Mouse (Mus musculus) kidney, adult 8-10 months (tissue): ENCODE measurements at regions not wholly inside any gene's neighbourhood (a gene's known extent, or its start where the extent isn't known, plus 50 kb on each side); places are given as distances from the start of the nearest gene placed in this dataset.

Source experiments
- DNase-seq, 2 experiments: peaks; one replicate each; pipeline ENCODE4 v3.0.0; 2022

DNA sequence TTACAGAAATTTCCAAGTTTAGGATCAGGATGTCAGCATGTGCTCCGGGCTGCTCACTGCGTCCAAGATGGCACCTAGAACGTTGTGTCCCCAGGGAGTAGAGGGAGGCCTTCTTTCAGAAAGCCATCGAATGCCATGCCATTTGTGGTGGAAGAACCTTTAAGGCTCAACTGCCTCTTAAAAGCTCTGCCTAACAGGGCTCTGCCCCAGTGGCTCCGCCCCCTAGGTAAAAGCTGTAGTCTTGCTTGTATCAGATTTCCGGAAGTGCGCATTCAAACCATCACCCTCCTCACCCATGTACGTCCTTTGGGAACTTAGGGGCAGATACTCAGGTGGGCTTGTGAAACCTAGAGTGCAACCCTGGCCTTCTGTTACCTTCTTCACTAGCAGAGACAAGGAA, 54.0 kb upstream of the Psmd7 start:
- no peak for DNase-seq

DNA sequence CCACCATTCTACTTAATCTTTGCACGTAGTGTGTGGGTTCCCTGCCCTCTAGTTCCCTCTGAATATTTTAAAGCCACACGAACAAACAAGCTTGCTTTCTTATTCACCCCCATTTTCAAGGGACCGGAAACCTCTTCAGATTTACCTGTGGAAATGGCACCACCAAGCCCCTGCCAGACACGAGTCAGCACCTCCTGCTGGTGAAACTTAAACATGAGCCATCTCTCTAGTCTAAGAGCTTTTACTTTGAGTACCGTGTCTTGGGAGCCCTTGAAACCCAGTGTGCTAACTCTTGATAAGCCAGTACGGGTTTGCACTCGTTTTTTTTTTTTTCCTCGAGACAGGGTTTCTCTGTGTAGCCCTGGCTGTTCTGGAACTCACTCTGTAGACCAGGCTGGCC, 59.7 kb upstream of the Psmd7 start:
- no peak for DNase-seq

- DNase-seq: no peak
Measured at GRCm38 (mm10) chr8:107650306-107650705, 62.0 kb upstream of the Psmd7 start.

GRCm38 (mm10) chr8:107651424-107651823, 63.2 kb upstream of the Psmd7 start:
- DNase-seq: no peak

GRCm38 (mm10) chr8:107652226-107652625, 64.0 kb upstream of the Psmd7 start:
- no peak for DNase-seq

DNA sequence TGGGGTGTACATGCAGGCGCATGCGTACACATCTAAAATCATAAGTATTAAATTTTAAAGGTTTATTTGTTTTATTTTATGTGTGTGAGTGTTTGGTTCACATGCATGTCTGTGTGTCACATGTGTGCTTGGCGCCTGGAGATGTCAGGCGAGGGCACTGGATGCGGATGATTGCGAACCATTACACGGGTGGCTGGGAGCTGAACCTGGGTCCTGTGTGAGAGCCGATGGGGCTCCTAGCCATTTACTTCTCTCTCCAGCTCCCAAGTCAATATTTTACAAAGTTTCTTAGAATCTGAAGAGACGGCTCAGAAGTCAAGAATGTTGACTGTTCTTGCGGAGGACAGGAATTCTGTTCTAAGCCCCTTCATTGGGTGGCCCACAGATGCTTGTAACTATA, 65.4 kb upstream of the Psmd7 start:
- DNase-seq: no peak

GRCm38 (mm10) chr8:107656622-107657021, 68.4 kb upstream of the Psmd7 start:
- DNase-seq: no peak

GRCm38 (mm10) chr8:107657741-107658140, 69.5 kb upstream of the Psmd7 start:
- DNase-seq: no peak

- DNase-seq: no peak
Measured at GRCm38 (mm10) chr8:107658386-107658785, 70.1 kb upstream of the Psmd7 start.

- no peak for DNase-seq
Measured at GRCm38 (mm10) chr8:107660624-107661023, 72.4 kb upstream of the Psmd7 start.

GRCm38 (mm10) chr8:107669608-107670007, 81.3 kb upstream of the Psmd7 start:
- no peak for DNase-seq

GRCm38 (mm10) chr8:107671471-107671870, 83.2 kb upstream of the Psmd7 start:
- DNase-seq: no peak

DNA sequence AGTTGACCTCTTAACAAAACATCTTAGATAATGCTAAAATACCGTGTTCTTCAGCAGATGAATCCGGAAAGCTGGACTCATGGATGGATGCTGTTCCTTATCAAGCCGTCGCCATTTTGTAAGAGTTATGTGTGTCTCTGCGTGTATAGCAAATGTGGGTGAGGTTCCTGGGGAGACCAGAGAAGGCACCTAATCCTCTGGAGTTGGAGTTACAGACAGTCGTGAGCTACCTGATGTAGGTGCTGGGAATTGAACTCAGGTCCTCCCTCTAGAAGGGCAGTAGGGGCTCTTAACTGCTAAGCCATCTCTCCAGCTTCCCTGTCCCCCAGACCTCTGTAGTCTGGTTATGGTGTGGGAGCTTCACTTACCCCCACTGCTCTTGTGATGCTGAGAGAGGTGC, 84.4 kb upstream of the Psmd7 start:
- DNase-seq: no peak

- DNase-seq: no peak
Measured at GRCm38 (mm10) chr8:107682066-107682465, 93.8 kb upstream of the Psmd7 start.

GRCm38 (mm10) chr8:107684721-107685691, 96.7 kb upstream of the Psmd7 start:
- peak in 1 of 2 experiments; percentile 14 for DNase-seq

- DNase-seq: no peak
Measured at GRCm38 (mm10) chr8:107686936-107687335, 98.7 kb upstream of the Psmd7 start.

DNA sequence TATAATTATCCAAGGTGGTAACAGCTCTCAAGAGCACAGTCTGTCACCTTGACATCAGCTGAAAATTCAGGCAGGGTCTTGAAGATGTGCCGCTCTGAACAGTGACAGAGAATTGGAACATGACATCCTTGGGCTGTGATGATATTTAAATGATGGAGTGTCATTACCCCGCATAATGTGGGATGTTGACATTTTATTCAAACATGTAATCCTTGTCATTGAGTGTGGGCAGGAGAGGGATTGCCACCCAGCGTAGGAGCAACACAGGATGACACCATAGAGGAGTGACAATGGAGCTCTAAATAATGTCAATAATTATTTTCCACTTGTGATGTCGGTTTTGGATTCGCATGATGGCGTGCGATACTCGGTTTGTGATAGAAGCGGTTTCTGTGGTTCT, 99.3 kb upstream of the Psmd7 start:
- no peak for DNase-seq

GRCm38 (mm10) chr8:107689020-107689419, 100.8 kb upstream of the Psmd7 start:
- no peak for DNase-seq

DNA sequence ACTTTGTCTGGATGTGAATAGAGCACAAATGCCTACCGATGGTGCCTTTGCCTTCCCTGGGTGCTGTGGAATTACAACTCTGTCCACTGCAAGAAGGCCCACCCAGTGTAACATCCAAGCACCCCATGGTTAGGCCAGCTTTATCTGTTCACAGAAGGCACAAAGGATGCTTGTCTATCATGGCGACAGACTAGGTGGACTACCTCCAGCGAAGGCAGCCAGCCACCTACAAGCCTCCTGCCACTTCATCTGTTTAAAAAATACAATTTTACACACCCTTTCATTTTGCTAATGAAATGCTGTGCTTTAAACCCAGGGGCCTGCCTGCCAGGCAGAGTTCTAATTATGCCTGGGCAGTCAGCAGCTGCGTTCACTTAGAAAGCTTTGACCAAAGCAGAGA, 103.0 kb upstream of the Psmd7 start:
- DNase-seq: no peak

GRCm38 (mm10) chr8:107696384-107697346, 108.4 kb upstream of the Psmd7 start:
- no peak for DNase-seq

DNA sequence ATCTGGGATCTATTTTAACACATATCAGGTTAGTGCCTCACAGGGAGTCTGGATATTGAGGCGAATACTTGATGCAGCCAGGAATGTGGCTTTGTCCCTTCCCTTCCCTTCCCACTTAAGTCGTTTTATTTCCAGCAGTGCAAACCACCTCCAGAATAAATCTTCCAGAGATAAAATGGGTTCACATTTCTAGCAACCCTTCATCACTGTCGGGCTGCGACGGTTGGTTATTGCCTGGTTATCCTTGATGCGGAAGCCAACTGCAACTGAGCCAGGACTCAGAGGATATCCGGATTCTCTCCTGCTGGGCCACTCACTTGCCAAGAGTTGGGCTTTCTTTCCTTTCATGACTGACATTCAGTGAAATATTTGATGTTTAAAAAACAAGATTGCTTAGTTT, 111.0 kb upstream of the Psmd7 start:
- no peak for DNase-seq

DNA sequence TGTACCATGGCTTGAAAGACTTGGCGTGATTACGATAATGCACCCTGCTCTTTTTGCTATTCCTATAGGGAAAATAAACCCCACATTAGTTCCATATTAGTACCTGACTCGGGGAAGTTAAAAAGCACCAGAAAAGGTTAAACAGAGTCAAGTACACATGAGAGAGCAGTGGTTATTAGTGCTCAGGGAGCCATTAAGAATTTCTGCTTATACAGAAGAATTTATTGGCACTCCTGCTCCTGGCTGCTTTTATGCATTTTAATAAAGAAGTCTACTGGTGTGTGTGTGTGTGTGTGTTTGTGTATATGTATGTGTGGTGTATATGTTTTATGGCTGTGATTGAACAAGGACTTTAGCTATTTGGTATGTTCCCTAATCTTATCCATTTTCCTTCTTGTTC, 111.5 kb upstream of the Psmd7 start:
- no peak for DNase-seq

DNA sequence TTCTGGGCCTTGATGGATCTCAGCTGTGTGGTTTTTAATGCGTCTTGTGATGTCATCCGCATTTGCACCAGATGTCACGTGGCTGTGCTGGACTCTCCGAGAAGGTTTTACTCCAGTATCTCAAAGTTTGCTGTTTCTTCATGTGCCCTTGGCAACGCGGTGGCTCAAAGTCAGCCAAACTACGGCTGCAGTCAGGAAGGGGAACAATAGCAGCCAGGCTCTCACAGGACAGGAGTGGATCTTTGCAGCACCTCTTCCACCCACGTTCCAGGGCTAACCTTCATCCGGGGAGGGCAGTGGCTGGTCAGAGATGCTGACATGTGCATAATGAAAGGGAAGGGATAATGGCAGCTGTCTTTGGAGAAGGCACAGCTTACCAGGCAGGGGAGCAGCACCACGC, 127.6 kb upstream of the Psmd7 start:
- no peak for DNase-seq

DNA sequence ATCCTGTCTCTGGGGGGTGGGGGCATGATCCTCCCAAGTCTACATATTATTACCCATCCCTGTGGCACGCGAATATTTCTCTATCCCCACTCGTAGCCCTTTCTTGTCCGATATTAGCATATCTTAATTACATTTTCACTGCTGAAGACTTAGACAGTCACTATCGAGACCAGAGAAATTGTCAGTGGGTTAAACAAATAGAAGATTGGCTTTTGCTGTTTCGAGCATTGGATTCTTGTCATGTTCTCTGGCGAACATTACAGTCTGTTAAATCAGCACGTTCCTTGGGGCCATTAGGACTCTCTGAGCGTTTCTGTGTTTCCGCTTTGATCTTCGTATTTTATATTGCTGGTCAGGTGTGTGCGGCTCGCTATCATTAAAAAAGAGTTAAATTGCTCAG, 129.6 kb upstream of the Psmd7 start:
- DNase-seq: no peak
